Mouse (Mus musculus) left cerebral cortex, postnatal 4 days (tissue): Measurements from ENCODE around the gene Naaladl2. TPM values are rescaled to one million over a fixed set of nuclear protein-coding genes. Genes with fewer than 3 reads are reported as not detected.
"Not testable (repeated sequence)": the region's sequence is repeated elsewhere in the genome, so short reads cannot be mapped to it uniquely, and the experiment has no call there.

ENCODE experiments used
- DNase-seq: peaks from one replicate; pipeline ENCODE4 v3.0.0-alpha.2; 2022
- intact Hi-C: fragments of 180-260 bp; cut with DNase I; formaldehyde crosslinking; loops from one replicate; pipeline ENCODE4 v1.15.1; 2025
- total RNA-seq, 2 experiments: library from RNA; stranded (reverse); gene quantifications; 2 replicates each; pipeline ENCODE4 v1.2.3; 2021

The Naaladl2 gene
- total RNA-seq, 2 experiments from 2014 or later = 1.3 to 1.5 TPM

DNA sequence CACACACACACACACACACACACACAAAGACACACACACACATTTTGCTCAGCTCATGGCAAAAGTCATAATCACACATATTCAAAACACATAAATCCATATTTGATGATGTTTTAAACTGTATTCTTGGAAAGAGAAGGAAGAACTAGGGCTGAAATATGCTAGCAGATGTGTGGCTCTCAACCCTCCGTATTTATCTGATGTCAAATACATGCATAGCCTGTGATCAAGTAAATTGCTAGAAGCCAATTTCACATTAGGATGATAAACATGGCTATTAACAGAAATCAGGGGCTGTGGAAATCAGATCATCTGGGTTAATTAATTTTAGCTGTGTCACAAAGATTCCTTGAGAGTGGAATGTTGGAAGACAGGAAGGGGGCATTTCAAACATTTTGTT, 752.8 kb downstream of the Naaladl2 start:
- intact Hi-C loops = no loop called here

DNA sequence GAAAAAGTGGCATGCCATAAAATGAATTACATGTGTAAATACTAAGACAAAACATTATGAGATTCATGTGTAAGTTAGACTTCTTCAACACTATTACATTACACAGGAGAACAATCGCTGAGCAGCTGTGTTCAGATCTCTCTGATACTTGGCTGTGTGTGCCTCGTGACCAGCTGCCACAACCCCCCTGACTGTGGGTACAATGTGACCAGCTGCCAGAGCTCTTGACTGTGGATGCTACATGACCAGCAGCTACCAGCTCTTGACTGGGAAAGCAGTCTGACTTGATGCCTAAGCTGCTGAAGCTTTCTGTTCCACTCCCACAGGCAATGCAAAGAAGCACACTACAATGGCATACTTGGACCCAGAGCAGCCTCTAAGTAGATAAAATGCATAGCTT, 789.1 kb downstream of the Naaladl2 start:
- intact Hi-C loops = no loop called here
- DNase-seq = peak; percentile 50

More for the DNA sequence above, 752.8 kb downstream of the Naaladl2 start:
- no peak for DNase-seq

DNA sequence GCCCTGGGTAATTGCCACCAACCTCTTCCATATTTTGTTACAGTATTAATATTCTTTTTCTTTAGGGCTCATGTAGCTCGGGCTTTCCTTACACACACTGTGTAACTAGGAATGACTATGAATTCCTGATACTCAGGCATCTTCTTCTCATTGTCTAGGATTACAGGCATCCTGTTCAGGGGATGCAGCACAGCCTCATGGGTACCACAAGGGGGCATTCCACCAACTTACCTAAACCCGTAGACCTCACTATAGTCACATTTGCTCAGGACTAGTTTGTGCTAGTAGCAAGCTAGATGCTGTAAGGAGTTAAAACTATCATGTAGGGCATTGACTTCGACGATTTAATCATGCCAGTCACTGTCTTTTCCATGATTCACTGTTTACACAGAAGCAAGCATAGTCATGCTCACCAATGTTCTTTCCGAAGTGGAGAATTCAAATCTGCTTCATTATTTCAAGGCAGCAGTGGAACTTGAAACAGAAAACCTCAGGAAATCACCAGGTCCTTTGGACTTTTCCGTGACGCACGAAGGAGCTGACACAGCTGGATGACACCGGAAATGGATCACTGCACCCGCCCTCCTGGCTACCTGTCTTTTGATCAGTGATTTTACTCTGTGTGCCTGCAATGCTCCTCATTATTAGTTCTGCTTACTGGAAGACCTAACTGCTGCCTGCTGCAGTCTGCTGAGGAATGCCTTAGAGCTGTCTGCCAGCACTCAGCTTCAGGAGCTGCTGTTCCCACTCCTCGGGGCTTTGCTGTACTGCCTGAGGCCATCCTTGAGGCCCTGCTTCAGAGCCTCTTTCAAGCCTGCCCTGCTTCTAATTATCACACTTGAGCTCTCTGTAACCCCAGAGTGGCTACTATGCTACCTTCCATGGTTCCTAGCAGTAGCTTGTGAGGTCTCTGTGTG, 822.3 kb downstream of the Naaladl2 start:
- DNase-seq = no peak
- intact Hi-C loops = no loop called here

DNA sequence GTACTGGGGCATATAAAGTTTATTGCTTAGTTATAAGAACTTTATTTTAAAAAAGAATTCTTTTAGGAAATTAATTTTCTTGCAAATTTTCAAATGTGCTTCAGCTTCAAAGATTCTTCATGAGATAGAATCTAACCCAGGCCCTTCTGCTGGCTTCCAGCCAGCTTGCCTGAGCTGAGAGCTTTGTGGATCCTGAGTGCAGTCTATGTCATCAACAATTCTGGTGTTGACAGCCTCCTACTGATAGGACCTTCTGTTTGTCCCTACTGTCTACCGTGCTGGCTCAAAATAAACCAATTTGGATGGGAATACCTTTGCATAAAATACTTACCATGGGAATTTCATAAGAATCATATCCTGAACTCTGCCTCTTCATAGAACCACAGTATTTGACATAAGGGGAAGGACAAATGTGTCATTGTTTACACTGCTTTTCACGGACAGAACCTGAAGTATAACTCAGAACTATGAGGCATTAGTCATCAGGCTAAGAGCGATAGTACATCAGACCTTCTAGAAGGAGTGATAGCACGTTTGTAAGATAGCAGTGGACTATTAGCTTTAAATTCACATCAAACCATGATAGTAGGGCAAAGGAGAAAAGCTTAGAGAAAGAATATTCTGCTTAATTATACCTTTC, 829.3 kb downstream of the Naaladl2 start:
- peak; percentile 31 for DNase-seq
- intact Hi-C loops = no loop called here

DNA sequence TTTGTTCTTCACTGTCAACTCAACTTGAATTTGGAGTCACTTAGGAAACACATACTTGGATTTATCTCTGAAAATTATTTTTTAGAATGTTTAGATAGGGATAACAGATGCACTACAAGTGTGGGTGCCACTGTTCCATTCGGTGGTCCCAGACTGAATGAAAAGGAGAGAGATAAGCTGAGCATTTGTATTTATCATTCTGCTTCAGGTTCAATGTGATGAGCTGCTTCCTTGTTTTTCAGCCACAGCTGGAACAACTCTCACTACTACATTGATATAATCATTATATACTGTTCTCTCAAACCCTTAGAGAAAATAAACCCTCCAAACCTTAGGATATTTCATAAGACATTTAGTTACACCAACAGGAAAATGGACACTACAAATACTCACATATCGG, 918.6 kb downstream of the Naaladl2 start:
- intact Hi-C loops = no loop called here
- DNase-seq = no peak

DNA sequence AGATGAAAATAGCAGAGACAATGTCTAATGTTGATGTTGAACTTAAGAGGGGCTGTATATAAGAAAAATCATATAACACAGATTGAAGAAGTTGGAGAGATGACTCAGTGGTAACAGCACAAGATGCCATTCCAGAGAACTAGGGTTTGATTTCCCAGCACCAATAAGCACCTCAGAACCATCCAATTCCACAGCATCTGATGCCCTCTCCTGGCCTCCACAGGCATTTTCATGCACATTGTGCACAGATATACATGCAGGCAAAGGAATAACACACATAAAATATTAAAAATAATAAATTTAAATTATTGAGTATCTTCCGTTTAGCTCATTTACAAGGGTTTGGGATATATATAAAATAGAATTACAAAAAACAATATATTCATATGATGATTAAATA, 926.6 kb downstream of the Naaladl2 start:
- intact Hi-C loops = no loop called here

DNA sequence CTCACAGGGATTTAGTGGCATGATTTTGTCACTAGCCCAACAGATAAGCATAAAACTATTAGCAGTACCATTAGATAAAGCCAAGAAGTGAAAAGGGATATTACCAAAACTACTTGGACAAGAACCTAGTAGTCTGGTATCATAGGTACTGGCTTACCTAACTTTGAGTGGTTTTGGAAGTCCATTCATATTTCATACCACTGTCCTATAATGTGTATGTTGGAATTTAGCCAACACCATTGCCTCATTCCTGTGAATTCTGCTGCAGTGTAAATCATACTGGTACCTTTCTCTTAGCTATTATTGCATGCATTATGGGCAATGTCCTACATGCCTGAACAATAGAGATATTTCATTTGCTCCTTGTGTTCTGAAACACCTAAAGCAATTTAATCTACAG, 977.5 kb downstream of the Naaladl2 start:
- intact Hi-C loops = no loop called here
- no peak for DNase-seq

More for the DNA sequence above, 926.6 kb downstream of the Naaladl2 start:
- no peak for DNase-seq

DNA sequence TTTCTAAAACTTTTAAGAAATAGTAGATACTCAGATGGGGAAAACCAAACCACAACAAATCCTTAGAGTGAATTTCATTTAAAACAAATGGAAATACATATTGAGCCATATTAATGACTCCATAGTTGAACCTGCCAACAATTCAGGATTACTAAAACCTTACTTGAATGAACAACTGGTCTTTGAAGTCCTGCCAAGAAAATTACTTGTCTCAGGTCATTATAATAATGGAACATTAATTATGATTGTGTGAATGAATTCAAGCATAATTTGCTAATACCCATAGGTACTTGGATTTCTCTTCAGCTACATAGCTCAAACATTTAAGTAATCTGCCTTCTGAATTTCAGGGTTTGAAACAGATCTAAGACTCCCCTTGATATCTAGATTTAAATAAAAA, 980.1 kb downstream of the Naaladl2 start:
- intact Hi-C loops = no loop called here
- DNase-seq = no peak

DNA sequence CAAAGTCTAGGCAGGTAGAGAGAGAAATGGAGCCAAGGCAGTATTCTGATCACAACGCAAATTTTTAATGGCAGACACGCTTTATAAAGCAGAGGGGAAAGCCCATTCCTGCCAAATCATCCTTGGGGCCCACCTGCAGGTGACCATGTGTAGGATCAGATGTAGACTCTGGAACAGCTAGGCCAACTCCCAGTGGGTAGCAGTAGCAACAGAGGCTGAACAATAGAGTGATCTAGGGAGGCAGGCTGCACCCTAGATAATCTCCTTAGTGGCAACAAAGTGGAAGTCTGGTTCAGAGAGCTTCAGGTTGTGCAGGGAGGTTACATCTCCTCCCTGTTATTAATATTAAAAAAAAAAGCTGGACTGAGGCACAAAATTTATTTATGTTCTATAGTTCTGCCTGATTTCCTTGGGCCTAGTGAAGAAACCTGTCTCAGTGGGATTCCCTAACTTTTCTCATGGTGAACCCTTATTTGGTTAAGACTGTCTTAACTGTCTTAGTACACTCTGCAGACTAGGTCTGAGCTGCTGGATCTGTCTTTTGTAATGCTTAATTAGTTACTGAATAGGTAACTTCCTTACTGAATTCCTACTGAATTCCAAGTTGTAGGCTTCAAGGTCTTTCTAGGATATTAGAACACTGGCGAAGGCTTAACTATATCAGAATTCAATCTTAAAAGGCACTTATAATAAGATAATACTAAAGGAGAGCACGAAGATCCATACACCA, 992.8 kb downstream of the Naaladl2 start:
- peak; percentile 0 for DNase-seq
- intact Hi-C loops = not testable (repeated sequence)

DNA sequence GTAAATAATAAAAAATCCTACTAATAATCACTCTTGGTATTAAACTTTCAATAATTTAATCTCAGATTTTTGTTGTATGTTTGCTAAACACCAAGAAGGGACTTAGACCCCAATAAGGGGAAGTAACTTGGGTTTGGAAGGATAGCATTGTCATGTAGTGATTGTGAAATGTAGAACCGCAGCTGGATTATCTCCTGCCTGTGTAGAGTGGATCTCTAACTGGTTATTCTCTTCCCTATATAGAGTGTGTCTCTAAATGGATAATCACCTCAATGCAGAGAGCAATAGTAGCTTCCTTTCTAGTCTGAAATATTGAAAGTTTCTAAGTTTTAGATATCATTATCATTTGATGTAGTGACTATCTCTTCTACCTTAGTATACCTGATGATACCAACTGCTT, 1001.3 kb downstream of the Naaladl2 start:
- no peak for DNase-seq

DNA sequence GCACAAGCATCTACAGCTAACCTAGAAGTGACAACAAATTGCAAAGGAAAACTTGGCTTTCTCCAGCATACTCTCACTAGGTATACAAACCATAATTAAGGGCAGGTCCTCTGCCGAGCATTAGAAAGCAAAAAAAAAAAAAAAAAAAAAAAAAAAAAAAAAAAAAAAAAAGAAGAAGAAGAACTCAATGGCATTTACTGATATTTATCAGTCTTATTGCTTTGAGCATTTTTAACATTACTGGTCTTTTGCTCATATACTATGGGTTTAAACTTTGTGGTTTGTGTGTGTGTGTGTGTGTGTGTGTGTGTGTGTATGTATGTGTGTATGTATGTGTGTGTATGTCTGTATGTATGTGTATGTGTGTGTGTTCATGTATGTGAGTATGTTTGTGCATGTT, 1006.1 kb downstream of the Naaladl2 start:
- intact Hi-C loops = no loop called here
- no peak for DNase-seq

More for the DNA sequence above, 1001.3 kb downstream of the Naaladl2 start:
- intact Hi-C loops = no loop called here

DNA sequence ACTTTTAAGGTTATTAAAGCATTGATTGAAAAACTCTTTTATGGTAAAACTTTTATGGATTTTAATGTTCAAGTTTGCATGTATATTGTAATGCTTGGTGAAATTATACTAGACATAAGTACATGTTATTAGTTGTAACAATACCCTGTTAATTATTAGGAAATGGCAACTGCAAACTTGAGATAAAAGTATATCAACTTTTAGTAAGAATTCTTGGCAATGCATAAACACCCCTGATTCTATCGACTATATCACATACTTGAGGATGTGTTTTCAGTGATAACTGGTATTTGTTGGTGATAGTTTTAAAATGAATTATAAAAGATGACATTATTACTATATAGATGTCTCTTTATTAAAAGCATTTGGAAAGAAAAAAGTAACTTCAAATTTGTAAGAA, 1017.9 kb downstream of the Naaladl2 start:
- intact Hi-C loops = no loop called here
- no peak for DNase-seq

DNA sequence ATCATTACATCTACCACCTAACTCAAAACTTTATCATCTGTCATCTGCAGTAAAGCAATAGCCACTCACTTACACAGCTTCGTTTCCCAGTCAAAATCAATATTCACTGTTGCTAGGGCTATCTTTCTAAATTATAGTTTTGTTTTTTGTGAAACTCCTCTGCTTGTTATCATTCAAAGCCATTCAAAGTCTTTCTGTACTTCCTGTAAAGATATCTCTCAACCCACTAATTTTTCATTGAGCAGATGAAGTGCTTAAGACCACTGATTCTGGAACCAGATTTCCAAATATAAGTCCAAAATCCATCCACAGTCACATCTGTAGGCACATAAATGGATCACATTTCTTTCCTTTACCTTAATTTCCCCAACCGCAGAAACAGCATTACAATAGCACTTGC, 1020.0 kb downstream of the Naaladl2 start:
- DNase-seq = no peak
- intact Hi-C loops = no loop called here

DNA sequence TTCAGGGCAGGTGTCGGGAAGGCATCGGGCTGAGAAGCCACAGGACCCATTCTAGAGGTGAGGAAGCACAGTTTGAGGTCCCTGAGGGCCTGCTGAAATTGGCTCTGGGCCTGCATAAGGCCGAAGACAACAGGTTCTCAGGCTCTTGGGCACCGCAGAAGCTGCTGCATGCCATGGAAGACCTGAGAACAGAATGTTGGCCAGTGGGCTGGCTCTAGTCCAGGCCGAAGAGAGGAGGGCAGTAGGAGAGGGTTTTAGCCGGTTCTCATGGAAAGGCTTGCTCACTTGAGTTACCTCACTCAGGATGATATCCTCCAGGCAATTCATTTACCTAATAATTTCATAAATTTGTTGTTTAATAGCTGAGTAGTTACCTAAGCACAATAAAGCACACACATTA, 1025.9 kb downstream of the Naaladl2 start:
- peak; percentile 5 for DNase-seq
- intact Hi-C loops = no loop called here

DNA sequence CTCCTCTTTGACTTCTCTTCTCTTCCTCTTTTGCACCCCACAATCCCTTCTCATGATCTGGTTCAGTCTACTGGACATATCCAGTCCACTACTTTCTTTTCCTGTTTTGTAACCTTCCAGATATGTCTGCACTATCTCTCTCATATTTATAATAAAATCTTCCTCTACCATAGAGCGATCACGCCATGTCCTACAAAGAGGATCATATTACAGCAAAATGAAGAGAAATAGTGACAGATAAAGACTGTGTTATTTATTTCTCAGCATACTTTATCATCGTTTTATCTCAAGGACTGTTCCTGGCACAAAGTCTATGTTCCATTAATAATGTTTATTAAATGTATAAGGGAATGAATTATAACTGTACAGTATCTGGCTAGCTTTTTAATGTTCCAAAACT, 1029.2 kb downstream of the Naaladl2 start:
- no peak for DNase-seq
- intact Hi-C loops = no loop called here

DNA sequence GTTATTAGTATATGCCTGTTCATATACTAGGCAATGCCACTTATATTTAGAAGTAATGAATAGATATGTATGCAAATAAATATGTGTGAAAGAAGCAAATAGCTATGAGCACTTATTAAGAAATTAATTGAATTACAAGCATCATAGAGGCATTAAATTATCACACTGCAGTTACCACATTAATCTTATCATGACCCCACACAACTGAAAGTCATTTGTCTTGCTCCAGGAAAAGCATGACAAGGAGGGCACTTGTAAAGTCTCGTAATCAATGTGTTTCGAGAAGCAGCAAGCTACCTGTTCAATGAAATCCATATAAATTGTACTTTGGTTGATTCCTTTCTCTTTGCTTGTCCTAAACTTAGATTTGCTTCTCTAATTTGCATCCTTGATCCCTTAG, 1030.7 kb downstream of the Naaladl2 start:
- intact Hi-C loops = no loop called here
- no peak for DNase-seq

DNA sequence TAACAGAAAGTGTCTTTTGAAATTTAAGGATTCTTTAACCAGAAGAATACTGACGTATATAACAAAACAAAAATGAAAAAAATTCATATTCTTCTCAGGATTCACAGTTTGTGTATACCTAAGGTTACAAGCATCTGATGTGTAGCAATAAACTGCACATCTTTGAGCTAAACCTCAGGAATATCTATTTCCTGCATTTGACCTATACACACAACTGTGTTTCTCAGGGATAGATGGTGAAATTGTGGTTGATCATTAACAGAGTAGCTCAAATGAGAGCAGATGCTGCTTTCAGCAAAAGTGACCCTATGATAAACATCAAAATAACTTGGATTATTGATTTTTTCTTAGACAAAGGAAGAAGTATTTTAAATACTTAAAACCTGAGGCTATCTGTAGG, 1037.7 kb downstream of the Naaladl2 start:
- no peak for DNase-seq
- intact Hi-C loops = no loop called here

DNA sequence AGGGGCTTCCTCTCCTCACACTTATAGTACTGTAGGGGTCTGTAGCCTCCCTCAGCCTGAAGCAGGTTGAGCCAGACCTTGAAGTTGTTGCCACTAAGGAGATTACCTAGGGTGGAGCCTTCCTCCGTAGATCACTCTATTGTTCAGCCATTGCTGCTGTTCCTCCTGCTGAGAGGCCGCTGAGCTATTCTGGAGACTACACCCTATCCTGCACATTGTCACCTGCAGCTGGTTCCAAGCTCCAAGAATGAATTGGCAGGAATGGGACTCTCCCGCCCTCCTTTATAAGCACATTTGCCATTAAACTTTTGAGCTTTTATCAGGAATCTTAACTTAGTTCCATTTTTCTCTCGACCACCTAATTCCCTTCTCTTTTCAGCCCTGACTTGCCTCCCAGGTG, 1064.3 kb downstream of the Naaladl2 start:
- no peak for DNase-seq

DNA sequence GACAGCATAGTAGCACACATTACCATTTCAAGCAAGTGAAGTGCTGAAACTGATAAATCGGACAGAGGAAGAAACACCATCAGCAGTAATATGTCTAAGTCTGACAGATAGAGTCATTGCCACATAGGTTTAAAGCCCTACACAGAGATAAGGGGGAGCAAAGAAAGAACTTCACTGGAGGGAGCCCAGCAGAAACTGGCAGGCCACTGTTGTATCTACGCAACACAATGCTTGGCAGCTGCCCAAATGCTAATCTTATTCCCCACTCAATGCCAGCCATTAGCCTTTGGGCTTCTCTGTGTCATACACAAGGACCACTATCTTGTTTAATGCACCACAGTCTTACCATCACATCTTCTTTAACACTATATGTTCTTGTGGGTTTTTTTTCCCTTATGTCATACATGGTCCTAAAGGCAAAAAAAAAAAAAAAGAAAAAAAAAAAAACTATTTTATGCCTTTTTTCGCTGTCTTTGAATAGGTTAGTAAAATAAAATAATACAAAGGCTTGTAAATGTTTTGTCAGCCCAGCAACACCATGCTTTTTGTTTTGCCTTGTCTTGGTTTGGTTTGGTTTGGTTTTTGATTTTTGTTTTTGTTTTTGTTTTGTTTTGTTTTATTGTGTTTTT, 1072.8 kb downstream of the Naaladl2 start:
- DNase-seq = peak; percentile 32

More for the DNA sequence above, 1064.3 kb downstream of the Naaladl2 start:
- intact Hi-C loops = no loop called here

DNA sequence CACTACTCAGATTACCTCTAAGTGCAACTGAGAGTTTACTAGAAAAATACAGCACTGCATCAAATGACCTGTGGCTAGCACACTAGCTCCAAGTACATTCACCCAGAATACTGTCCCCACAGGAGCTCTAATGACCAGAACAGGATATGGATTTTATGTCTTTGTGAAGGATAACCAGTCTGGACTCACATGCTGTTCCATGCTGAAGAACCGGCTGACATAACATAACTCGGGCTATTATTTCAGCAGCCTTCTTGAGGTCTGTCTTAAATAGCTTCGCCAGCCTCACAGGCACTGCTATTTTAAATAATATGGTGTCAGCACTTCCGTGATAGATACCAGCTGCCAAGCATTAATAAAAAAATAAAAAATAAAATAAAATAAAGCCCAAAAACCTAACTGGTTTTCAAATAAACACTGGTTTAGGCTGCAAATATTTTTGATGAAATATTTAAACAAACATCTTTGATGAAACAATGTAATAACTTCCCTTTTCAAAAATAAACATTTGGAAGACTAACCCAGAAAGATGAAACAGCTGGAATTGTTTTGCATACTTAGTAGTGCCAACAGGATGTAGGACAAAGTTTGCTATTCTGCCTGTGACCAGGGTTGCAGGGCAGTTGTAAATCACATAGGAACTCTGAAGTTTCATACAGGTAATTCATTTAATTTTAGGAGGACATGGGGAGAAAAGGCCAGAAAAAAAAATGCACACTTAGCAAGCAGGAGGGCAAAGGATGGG, 1073.5 kb downstream of the Naaladl2 start:
- intact Hi-C loops = no loop called here
- DNase-seq = no peak

More for the DNA sequence above, 1072.8 kb downstream of the Naaladl2 start:
- intact Hi-C loops = no loop called here
